Mouse (Mus musculus) Patski (cell line): ENCODE data around the gene Mmab. TPM values are rescaled to one million over a fixed set of nuclear protein-coding genes. Genes with fewer than 3 reads are reported as not detected.

Experiments
- ATAC-seq: fragments of 100-300 bp; one replicate; pipeline ENCODE4 v1.8.0; 2021
- CTCF ChIA-PET: fragments of 350-600 bp; sonication (Branson Sonifier 250); formaldehyde crosslinking; loops from one replicate; lab custom pipeline; 2022; ENCODE audit warnings: inconsistent platforms; lab: Charles Lee
- POLR2A ChIA-PET: fragments of 350-600 bp; sonication (Branson Sonifier 250); formaldehyde crosslinking; loops from one replicate; lab custom pipeline; 2022; ENCODE audit warnings: antibody characterized with exemption, inconsistent platforms; lab: Charles Lee
- DNase-seq: peaks from one replicate; pipeline ENCODE4 v3.0.0-alpha.2; 2011; ENCODE audit warnings: low read depth, low spot score
- H3K27me3 ChIP-seq: fragments of 371-371 bp; one replicate; pipeline ENCODE4 v1.5.1; 2021
- CTCF ChIP-seq: fragments of 100-300 bp; IDR thresholded peaks from one replicate; pipeline ENCODE4 v1.5.1; 2021
- in situ Hi-C: fragments of 300-500 bp; cut with MboI; formaldehyde crosslinking; loops from 3 replicates; pipeline ENCODE4 v1.11.1; 2018; ENCODE audit warnings: low pct_unique_long_range_greater_than_20kb, mixed read lengths
- polyA plus RNA-seq: library from polyadenylated mRNA; unstranded; gene quantifications from one replicate; pipeline ENCODE4 v1.2.3, GENCODE M21; 2021

The Mmab gene
- polyA plus RNA-seq, 1 experiment from 2014 or later: 37.0 TPM

DNA sequence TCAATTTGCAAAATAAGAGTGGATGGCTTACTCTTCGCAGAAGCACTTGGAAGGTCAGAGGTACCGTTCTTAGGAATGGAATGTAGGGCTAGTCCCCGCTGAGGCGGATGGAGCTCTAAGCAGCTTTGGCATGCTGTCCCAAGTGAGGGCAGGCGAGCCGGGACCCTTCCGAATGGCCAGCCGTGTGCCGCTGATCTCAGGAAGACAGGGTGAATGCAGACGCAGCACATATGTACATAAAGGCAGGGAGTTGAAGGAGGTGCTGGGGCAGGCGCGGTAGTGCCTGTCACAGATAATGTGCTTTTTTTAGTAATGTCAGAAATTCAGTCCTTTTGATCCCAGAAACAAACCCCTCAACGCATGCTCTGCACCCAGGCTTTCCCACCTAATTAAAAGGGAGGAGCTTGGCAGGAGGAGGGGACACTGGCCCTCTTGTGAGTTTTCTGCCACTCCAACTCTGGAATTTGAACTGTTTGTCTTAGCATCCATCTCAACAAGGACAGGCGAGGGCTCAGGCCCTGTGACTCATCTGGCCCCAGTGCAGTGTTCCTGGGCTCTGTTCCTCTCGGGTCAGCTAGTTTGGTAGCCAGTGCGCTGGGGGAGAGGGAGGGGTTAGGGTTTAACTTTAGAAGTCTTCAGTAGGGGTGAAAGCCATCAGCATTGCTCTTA is 30.7 kb downstream of the Mmab start:
- H3K27me3 ChIP-seq: no peaks in the 10 kb centered on the region
- CTCF ChIA-PET: interaction anchor here (0.7 to 1.3 kb wide), 4 partner anchors 16 to 44 kb away, joined by 3 read pairs; no protein-coding TSS in a partner anchor
- TF ChIP-seq CTCF: no peak
- peak; percentile 65 for ATAC-seq
- in situ Hi-C loops: no loop called here
- DNase-seq: no peak
- POLR2A ChIA-PET: interaction anchor here (0.8 kb wide), 1 partner anchor 12 kb away, joined by 3 read pairs; no protein-coding TSS in a partner anchor

DNA sequence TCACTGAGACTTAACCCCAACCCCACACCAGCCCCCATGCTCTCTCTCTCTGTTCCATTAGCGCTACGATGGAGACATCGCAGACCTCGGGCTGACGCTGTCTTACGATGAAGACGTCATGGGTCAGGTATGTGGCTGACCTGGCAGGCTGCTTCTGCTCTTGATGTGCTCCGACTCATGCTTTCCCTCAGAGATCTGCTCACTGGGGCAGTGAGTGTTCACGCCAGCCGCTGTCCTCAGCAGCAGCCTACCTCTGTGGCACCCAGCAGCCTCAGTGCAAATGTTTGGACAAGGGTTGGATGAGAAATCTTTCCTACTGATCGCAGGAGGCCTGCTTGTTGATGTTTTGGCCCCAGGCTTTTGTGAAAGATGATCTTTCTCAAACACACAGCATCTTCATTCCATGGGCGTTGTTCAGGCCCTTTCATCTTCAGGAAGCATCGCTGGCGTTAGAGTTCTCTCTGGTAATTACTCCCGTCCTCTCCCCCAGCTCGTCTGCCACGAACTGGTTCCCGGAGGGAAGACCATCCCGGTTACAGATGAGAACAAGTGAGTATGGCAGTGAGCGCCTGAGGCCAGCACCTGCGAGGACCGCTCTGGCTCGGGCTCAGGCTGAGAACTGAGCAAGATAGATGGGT is 31.4 kb downstream of the Mmab start:
- DNase-seq (no peak), ATAC-seq (peak; percentile 60)
- no peak for TF ChIP-seq CTCF
- in situ Hi-C loops: no loop called here
- ChIA-PET POLR2A (interaction anchor here (0.8 kb wide), 1 partner anchor 40 kb away, joined by 3 read pairs; no protein-coding TSS in a partner anchor), CTCF (interaction anchor here (0.9 to 1.1 kb wide), 2 partner anchors 30 to 48 kb away, joined by 3 read pairs; no protein-coding TSS in a partner anchor)
- H3K27me3 ChIP-seq: no peaks in the 10 kb centered on the region

GRCm38 (mm10) chr5:114410429-114410828 is 33.4 kb downstream of the Mmab start:
- ATAC-seq: no peak
- in situ Hi-C loops: no loop called here
- no peak for TF ChIP-seq CTCF
- DNase-seq: no peak
- ChIA-PET POLR2A (no interaction called here), CTCF (interaction anchor here (1.1 kb wide), 1 partner anchor 32 kb away, joined by 3 read pairs; no protein-coding TSS in a partner anchor)
- no peaks in the 10 kb centered on the region for H3K27me3 ChIP-seq

GRCm38 (mm10) chr5:114408846-114409245 is 35.0 kb downstream of the Mmab start:
- in situ Hi-C loops: no loop called here

DNA sequence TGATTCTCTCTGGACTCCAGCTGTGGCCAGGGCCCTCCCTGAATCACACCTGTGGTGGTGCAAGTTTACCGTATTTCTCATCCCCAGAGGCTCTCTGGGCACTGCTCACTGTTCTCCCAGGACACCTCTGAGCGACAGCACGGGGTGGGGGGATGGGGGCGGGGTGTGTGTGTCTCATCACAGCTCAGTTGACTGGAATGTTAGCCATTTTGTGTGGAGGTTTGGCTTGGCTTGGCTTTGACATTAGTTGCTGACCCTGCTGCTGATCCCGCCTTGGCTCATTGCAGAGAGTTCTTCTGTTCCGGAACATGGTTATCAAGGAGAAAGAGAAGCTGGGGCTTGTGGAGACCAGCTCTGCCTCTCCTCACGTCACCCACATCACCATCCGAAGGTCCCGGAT is 36.0 kb downstream of the Mmab start:
- in situ Hi-C loops: no loop called here
- DNase-seq (no peak), ATAC-seq (peak; percentile 29)
- no peak for TF ChIP-seq CTCF
- CTCF ChIA-PET: interaction anchor here (0.8 to 2.5 kb wide), 5 partner anchors 10 to 37 kb away, joined by 3 to 10 read pairs (median 4); no protein-coding TSS in a partner anchor
- POLR2A ChIA-PET: interaction anchor here (0.9 to 2.7 kb wide), 4 partner anchors 10 to 26 kb away, joined by 3 to 9 read pairs (median 4); no protein-coding TSS in a partner anchor
- no peaks in the 10 kb centered on the region for H3K27me3 ChIP-seq

More at GRCm38 (mm10) chr5:114408846-114409245, 35.0 kb downstream of the Mmab start:
- ATAC-seq (no peak), DNase-seq (no peak)
- no peak for TF ChIP-seq CTCF
- H3K27me3 ChIP-seq: no peaks in the 10 kb centered on the region
- ChIA-PET CTCF (interaction anchor here (1.9 kb wide), 1 partner anchor 9 kb away, joined by 6 read pairs; no protein-coding TSS in a partner anchor), POLR2A (interaction anchor here (1.3 to 2.7 kb wide), 2 partner anchors 9 to 14 kb away, joined by 3 to 9 read pairs; no protein-coding TSS in a partner anchor)

- ChIA-PET CTCF (interaction anchor here (1.0 to 2.5 kb wide), 5 partner anchors 11 to 37 kb away, joined by 3 to 10 read pairs (median 6); no protein-coding TSS in a partner anchor), POLR2A (interaction anchor here (0.9 to 2.7 kb wide), 4 partner anchors 11 to 28 kb away, joined by 3 to 9 read pairs (median 4); no protein-coding TSS in a partner anchor)
- no peaks in the 10 kb centered on the region for H3K27me3 ChIP-seq
- in situ Hi-C loops: no loop called here
- no peak for TF ChIP-seq CTCF
- no peak for DNase-seq
- ATAC-seq: peak; percentile 22
Observed at GRCm38 (mm10) chr5:114407269-114407668, 36.6 kb downstream of the Mmab start.

DNA sequence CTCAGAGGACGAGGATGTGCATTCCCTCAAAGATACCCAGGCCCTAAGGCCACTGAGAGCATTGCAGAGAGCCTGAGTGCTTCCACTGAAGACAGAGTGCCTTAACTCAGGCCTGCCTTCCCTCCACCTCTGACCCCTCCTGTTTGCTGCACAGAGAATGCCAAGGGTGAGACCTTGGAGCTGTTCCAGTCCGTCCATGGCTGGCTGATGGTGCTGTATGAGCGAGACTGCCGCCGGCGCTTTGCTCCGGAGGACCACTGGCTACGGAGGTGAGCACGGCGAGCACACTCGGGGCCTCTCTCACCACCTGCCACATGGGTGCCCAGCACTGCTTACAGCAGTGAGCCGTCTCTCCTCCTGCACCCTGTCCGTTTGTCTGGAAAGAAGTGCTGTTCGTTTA is 37.3 kb downstream of the Mmab start:
- no peaks in the 10 kb centered on the region for H3K27me3 ChIP-seq
- in situ Hi-C loops: no loop called here
- no peak for TF ChIP-seq CTCF
- ATAC-seq: peak; percentile 22
- ChIA-PET CTCF (interaction anchor here (1.3 to 2.5 kb wide), 4 partner anchors 10 to 36 kb away, joined by 3 to 10 read pairs (median 6); no protein-coding TSS in a partner anchor), POLR2A (interaction anchor here (1.2 to 2.7 kb wide), 3 partner anchors 11 to 34 kb away, joined by 3 to 9 read pairs (median 4); no protein-coding TSS in a partner anchor)
- DNase-seq: no peak

- in situ Hi-C loops: no loop called here
- POLR2A ChIA-PET: interaction anchor here (0.6 to 1.0 kb wide), 3 partner anchors 12 to 15 kb away, joined by 3 to 4 read pairs (median 3); no protein-coding TSS in a partner anchor
- ATAC-seq (peak; percentile 51), DNase-seq (no peak)
- no peaks in the 10 kb centered on the region for H3K27me3 ChIP-seq
- no peak for TF ChIP-seq CTCF
- CTCF ChIA-PET: interaction anchor here (1.5 to 2.7 kb wide), 2 partner anchors 10 to 11 kb away, joined by 3 to 11 read pairs; no protein-coding TSS in a partner anchor
Observed at GRCm38 (mm10) chr5:114393169-114393568, 50.7 kb downstream of the Mmab start.

DNA sequence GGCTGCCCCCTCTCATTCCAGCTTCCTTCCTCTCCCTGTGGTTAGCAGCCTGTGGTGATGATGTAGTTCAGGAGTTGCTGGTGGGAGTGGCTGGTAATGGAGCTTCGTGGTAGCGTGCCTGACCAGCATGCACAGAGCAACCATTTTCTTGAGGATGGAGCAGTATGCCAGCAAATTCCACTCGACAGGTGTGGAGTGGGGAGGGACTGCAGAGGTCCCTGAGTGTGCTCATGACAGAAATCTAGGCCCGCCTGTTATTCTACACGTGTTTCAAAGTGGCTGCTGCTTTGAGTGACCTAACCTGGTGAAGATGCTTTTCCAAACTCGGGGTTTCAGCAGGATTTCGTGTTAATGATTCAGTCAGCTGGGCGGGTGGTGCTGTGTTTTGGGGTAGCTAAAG is 59.4 kb downstream of the Mmab start:
- no peak for TF ChIP-seq CTCF
- DNase-seq (no peak), ATAC-seq (no peak)
- no peaks in the 10 kb centered on the region for H3K27me3 ChIP-seq
- CTCF ChIA-PET: interaction anchor here (1.4 to 1.7 kb wide), 2 partner anchors 22 to 69 kb away, joined by 4 to 8 read pairs; no protein-coding TSS in a partner anchor
- in situ Hi-C loops: no loop called here
- POLR2A ChIA-PET: interaction anchor here (0.9 to 2.0 kb wide), 2 partner anchors 10 to 11 kb away, joined by 3 to 7 read pairs; no protein-coding TSS in a partner anchor
